ENCODE assay signal across 8 mouse cellular contexts in genomic region chr6:145075088-145075547, GRCm38 (mm10). TPM values are rescaled to one million over a fixed set of nuclear protein-coding genes. Genes with fewer than 3 reads are reported as not detected.
DNase-seq lines count a peak whose midpoint lies in the region; ATAC-seq lines count a peak whose summit lies in the region.

No protein-coding gene starts in this region.

- peak overlapping the region; percentile 64 for H3K9ac ChIP-seq in embryonic facial prominence, embryonic 13.5 days
- H3K9ac ChIP-seq in hindbrain, embryonic 15.5 days: peak overlapping the region; percentile 57
- H3K9ac ChIP-seq in liver, embryonic 15.5 days: no peak overlapping the region

- H3K27me3 ChIP-seq in heart, embryonic 10.5 days (ENCODE audit: insufficient read depth, poor library complexity, severe bottlenecking): peaks cover 31% of the 10 kb centered on the region
- peaks cover 35% of the 10 kb centered on the region for H3K27me3 ChIP-seq in embryonic facial prominence, embryonic 13.5 days
- H3K27me3 ChIP-seq in hindbrain, embryonic 15.5 days: no peaks in the 10 kb centered on the region
- peaks cover 47% of the 10 kb centered on the region for H3K27me3 ChIP-seq in liver, embryonic 15.5 days

- peak; percentile 69 for ATAC-seq in CD4-positive, CD25-positive, alpha-beta regulatory T cell, adult 4 months
- ATAC-seq in embryonic facial prominence, embryonic 13.5 days (ENCODE audit: insufficient number of reproducible peaks, insufficient read depth, low FRiP score, low TSS enrichment, low read depth): no peak
- peak; percentile 36; the same call in 1 of the 2 replicates for ATAC-seq in hindbrain, embryonic 15.5 days (ENCODE audit: low FRiP score, low read depth)
- ATAC-seq in liver, embryonic 15.5 days (ENCODE audit: insufficient read depth): no peak

- H3K36me3 ChIP-seq in heart, embryonic 10.5 days: no peaks in the 10 kb centered on the region
- no peaks in the 10 kb centered on the region for H3K36me3 ChIP-seq in embryonic facial prominence, embryonic 13.5 days
- no peaks in the 10 kb centered on the region for H3K36me3 ChIP-seq in hindbrain, embryonic 15.5 days
- no peaks in the 10 kb centered on the region for H3K36me3 ChIP-seq in liver, embryonic 15.5 days (replicated peaks)

- WGBS in heart, embryonic 10.5 days: under 1% methylated on average over 20 of the region's 20 CpGs
- WGBS in embryonic facial prominence, embryonic 13.5 days: under 1% methylated on average over 20 of the region's 20 CpGs
- under 1% methylated on average over 20 of the region's 20 CpGs for WGBS in hindbrain, embryonic 15.5 days
- WGBS in liver, embryonic 15.5 days (ENCODE audit: insufficient replicate concordance): 2% methylated on average over 20 of the region's 20 CpGs

- peaks cover 7% of the 10 kb centered on the region for H3K4me1 ChIP-seq in heart, embryonic 10.5 days
- 0 out of 2 replicates have a peak, but pooled peaks cover 7% of the 10 kb centered on the region for H3K4me1 ChIP-seq in embryonic facial prominence, embryonic 13.5 days
- H3K4me1 ChIP-seq in hindbrain, embryonic 15.5 days (replicated peaks): peaks cover 16% of the 10 kb centered on the region
- peaks cover 5% of the 10 kb centered on the region; the same call in 1 of the 2 replicates for H3K4me1 ChIP-seq in liver, embryonic 15.5 days (replicated peaks)

- peak overlapping the region; percentile 68 for H3K4me3 ChIP-seq in heart, embryonic 10.5 days
- peak overlapping the region; percentile 51 for H3K4me3 ChIP-seq in embryonic facial prominence, embryonic 13.5 days
- peak overlapping the region; percentile 50 for H3K4me3 ChIP-seq in hindbrain, embryonic 15.5 days
- peak overlapping the region; percentile 23; the same call in 1 of the 2 replicates for H3K4me3 ChIP-seq in liver, embryonic 15.5 days (replicated peaks)

- H3K9me3 ChIP-seq in heart, embryonic 10.5 days: no peaks in the 10 kb centered on the region
- H3K9me3 ChIP-seq in embryonic facial prominence, embryonic 13.5 days: no peaks in the 10 kb centered on the region
- H3K9me3 ChIP-seq in hindbrain, embryonic 15.5 days: no peaks in the 10 kb centered on the region
- H3K9me3 ChIP-seq in liver, embryonic 15.5 days (replicated peaks): no peaks in the 10 kb centered on the region

- H3K4me2 ChIP-seq in embryonic facial prominence, embryonic 13.5 days: peak overlapping the region; percentile 78
- H3K4me2 ChIP-seq in hindbrain, embryonic 15.5 days: peak overlapping the region; percentile 99
- H3K4me2 ChIP-seq in liver, embryonic 15.5 days: peak overlapping the region; percentile 48

- DNase-seq in heart, embryonic 10.5 days (ENCODE audit: low spot score): peak; percentile 71
- DNase-seq in heart, adult 8-10 months (ENCODE audit: low spot score): no peak
- DNase-seq in right cerebral cortex, adult 2 months (ENCODE audit: low spot score in 2 of 2): peak; percentile 66 to 68
- DNase-seq in testis, postnatal 14 days (ENCODE audit: low spot score): no peak

- peak overlapping the region; percentile 85 for H3K27ac ChIP-seq in heart, embryonic 10.5 days
- H3K27ac ChIP-seq in embryonic facial prominence, embryonic 13.5 days: no peak overlapping the region
- no peak overlapping the region for H3K27ac ChIP-seq in hindbrain, embryonic 15.5 days (replicated peaks)
- no peak overlapping the region for H3K27ac ChIP-seq in liver, embryonic 15.5 days (replicated peaks)

RNA-seq across cellular contexts. Expression of gene Bcat1, which starts 0.9 kb away (rescaled TPM):
- 33.2 and 49.6 TPM in 2 replicates for polyA plus RNA-seq in heart, embryonic 10.5 days (2016; fragmentation: Nextera tagmentation; extraction: Ambion mirVana)
- 1 to 10 TPM in 2 of 4 experiments, under 1 TPM in 2; 0.34 to 1.6 (median 1.0) TPM for total RNA-seq in heart, adult 8-10 months (2022)
- polyA plus RNA-seq in CD4-positive, CD25-positive, alpha-beta regulatory T cell, adult 4 months (2017; shearing (Covaris generic)): 10 to 100 TPM in 1 of 2 experiments, 1 to 10 TPM in 1; 9.3 to 10.4 TPM
- polyA plus RNA-seq in embryonic facial prominence, embryonic 13.5 days (2015; fragmentation: Nextera tagmentation; extraction: Ambion mirVana): 23.9 and 32.3 TPM in 2 replicates
- polyA plus RNA-seq in hindbrain, embryonic 15.5 days (2015; fragmentation: Nextera tagmentation; extraction: Ambion mirVana): 95.7 and 101 TPM in 2 replicates
- polyA plus RNA-seq in liver, embryonic 15.5 days (2015; fragmentation: Nextera tagmentation; extraction: Ambion mirVana): 0.94 and 1.3 TPM in 2 replicates

RNA-seq across cellular contexts. Expression of gene Lrmp, which starts 40.3 kb away (rescaled TPM):
- polyA plus RNA-seq in heart, embryonic 10.5 days (2016; fragmentation: Nextera tagmentation; extraction: Ambion mirVana): 2.3 and 4.8 TPM in 2 replicates
- total RNA-seq in heart, adult 8-10 months (2022): 1 to 10 TPM; 1.1 to 3.3 (median 1.2) TPM
- polyA plus RNA-seq in CD4-positive, CD25-positive, alpha-beta regulatory T cell, adult 4 months (2017; shearing (Covaris generic)): 100 to 1,000 TPM; 157 to 238 TPM
- polyA plus RNA-seq in embryonic facial prominence, embryonic 13.5 days (2015; fragmentation: Nextera tagmentation; extraction: Ambion mirVana): 1.9 and 2.7 TPM in 2 replicates
- 0.75 and 1.2 TPM in 2 replicates for polyA plus RNA-seq in hindbrain, embryonic 15.5 days (2015; fragmentation: Nextera tagmentation; extraction: Ambion mirVana)
- 14.5 and 15.1 TPM in 2 replicates for polyA plus RNA-seq in liver, embryonic 15.5 days (2015; fragmentation: Nextera tagmentation; extraction: Ambion mirVana)

Comparison
In these comparisons a context has a peak if more than half of its experiments do, and no peak if none do; other contexts are left out.
1. DNase-seq: peak in heart, embryonic 10.5 days (single experiment) and right cerebral cortex, adult 2 months (2 of 2); none in heart, adult 8-10 months (single experiment) and testis, postnatal 14 days (single experiment).
2. ATAC-seq: peak in CD4-positive, CD25-positive, alpha-beta regulatory T cell, adult 4 months (single experiment) and hindbrain, embryonic 15.5 days (single experiment); none in embryonic facial prominence, embryonic 13.5 days (single experiment) and liver, embryonic 15.5 days (single experiment).
3. H3K4me2 ChIP-seq: peak in every context shown above with its lines; median percentile 99 in hindbrain, embryonic 15.5 days; 78 in embryonic facial prominence, embryonic 13.5 days; 48 in liver, embryonic 15.5 days.
4. Peak in every context shown above with its lines, with median percentiles within 50 percentile points of each other: H3K4me3 ChIP-seq.